Mouse (Mus musculus) ES-E14 (cell line): ENCODE measurements around the gene Adra2a.

Experiments used
- CHD2 ChIP-seq: IDR thresholded peaks from 2 replicates; pipeline ENCODE4 v1.6.1; 2014; ENCODE audit warnings: mild to moderate bottlenecking, low read depth, low read length, inconsistent platforms
- MAFK ChIP-seq: IDR thresholded peaks from 2 replicates; pipeline ENCODE4 v1.6.1; 2014; ENCODE audit warnings: mild to moderate bottlenecking, low read depth, low read length, inconsistent platforms; ENCODE audit not compliant: insufficient read depth
- ZNF384 ChIP-seq: IDR thresholded peaks from 2 replicates; pipeline ENCODE4 v1.6.1; 2012; ENCODE audit warnings: low read depth, low read length, inconsistent platforms

GRCm38 (mm10) chr19:54010973-54011372, 33.0 kb upstream of the Adra2a start:
- no peak for TF ChIP-seq MAFK
- TF ChIP-seq ZNF384: no peak
- no peak for TF ChIP-seq CHD2
